Mouse (Mus musculus): ENCODE data around the gene Tecpr2.

DNA sequence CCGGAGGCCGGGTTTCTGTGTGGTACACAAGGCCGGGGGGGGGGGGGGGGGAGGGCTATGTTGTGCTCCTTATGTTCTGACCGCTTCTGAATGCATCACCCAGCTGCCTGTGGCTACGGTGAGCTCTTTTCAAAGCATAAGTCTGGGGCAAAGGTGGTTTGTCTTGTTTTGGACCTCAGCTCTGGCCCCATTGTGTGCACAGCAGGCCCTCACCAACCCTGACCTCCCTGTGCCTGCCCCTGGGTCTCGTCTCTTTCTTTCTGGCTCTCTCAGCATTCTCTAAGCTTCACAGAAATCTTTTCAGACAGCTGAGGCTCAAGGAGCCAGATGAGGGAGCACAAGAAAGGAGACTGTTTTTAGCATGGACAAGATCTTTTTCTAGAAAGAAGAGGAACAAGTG, 23.5 kb upstream of the Tecpr2 start:
- TF ChIP-seq EP300 (IDR thresholded peaks at IDR 0.05; ENCODE audit: low read depth) = no peak
- no peak for TF ChIP-seq CTCF (IDR thresholded peaks at IDR 0.05; ENCODE audit: low read depth)
